Mouse (Mus musculus) olfactory bulb, adult 2 months (tissue): ENCODE measurements around the gene Nudc. TPM values are rescaled to one million over a fixed set of nuclear protein-coding genes. Genes with fewer than 3 reads are reported as not detected.

Experiments
- H3K27ac ChIP-seq: fragments of 200-500 bp; 2 replicates; pipeline ENCODE4 v1.5.1; 2012; ENCODE audit warnings: low read depth, low read length; ENCODE audit not compliant: insufficient read depth
- H3K4me1 ChIP-seq: fragments of 200-500 bp; 2 replicates; pipeline ENCODE4 v1.6.1; 2012; ENCODE audit warnings: low read length; ENCODE audit not compliant: control insufficient read depth, insufficient read depth
- H3K4me3 ChIP-seq: fragments of 200-500 bp; 2 replicates; pipeline ENCODE4 v1.5.1; 2012; ENCODE audit warnings: mild to moderate bottlenecking, low read depth, low read length, moderate library complexity; ENCODE audit not compliant: insufficient read depth
- CTCF ChIP-seq: fragments of 200-500 bp; IDR thresholded peaks from 2 replicates; pipeline ENCODE4 v1.5.1; 2012; ENCODE audit warnings: low read depth, mild to moderate bottlenecking, low read length, moderate library complexity; ENCODE audit not compliant: insufficient read depth
- POLR2A ChIP-seq: fragments of 200-500 bp; IDR thresholded peaks from 2 replicates; pipeline ENCODE4 v1.6.1; 2012; ENCODE audit warnings: mild to moderate bottlenecking, low read depth, low read length, moderate library complexity; ENCODE audit not compliant: insufficient read depth
- WGBS: fragments of 180-500 bp; shearing (Covaris S2); methylation state at CpG from one replicate; pipeline ENCODE4 v1.1.7; 2018; 5-methylcytosine and 5-hydroxymethylcytosine counted together
- polyA plus RNA-seq: library from polyadenylated mRNA; stranded (reverse); fragments of >200 nt; gene quantifications from 2 replicates; pipeline ENCODE4 v1.2.4, GENCODE M21; 2012; ENCODE audit warnings: low replicate concordance; ENCODE audit not compliant: missing spikeins, insufficient read depth, insufficient read length

Nudc gene
- polyA plus RNA-seq, 1 experiment: not detected

DNA sequence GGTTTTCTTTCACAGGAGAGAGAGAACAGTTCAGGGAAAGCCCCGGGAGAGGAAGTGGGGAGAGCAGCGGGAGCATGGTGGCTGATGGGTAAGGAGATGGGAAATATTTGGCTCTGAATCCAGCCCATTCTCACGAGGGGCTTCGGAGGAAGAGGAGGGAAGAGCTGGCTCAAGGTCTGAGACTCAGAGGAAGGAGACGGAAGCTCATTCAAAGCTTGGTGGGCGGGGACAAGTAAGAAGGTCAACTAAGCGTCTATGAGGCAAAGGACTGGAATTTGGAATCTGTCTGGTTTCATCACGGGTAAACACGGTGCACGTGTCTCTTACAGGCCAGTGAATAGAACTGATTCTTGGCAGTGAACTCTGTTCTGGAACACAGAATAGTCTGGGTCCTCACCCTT is 24.3 kb upstream of the Nudc start:
- TF ChIP-seq POLR2A (no peak), CTCF (no peak)
- Histone ChIP-seq H3K4me1 (no peaks in the 10 kb centered on the region), H3K27ac (no peak overlapping the region), H3K4me3 (no peak overlapping the region)
- WGBS: 50% methylated on average over 10 of the region's 10 CpGs

DNA sequence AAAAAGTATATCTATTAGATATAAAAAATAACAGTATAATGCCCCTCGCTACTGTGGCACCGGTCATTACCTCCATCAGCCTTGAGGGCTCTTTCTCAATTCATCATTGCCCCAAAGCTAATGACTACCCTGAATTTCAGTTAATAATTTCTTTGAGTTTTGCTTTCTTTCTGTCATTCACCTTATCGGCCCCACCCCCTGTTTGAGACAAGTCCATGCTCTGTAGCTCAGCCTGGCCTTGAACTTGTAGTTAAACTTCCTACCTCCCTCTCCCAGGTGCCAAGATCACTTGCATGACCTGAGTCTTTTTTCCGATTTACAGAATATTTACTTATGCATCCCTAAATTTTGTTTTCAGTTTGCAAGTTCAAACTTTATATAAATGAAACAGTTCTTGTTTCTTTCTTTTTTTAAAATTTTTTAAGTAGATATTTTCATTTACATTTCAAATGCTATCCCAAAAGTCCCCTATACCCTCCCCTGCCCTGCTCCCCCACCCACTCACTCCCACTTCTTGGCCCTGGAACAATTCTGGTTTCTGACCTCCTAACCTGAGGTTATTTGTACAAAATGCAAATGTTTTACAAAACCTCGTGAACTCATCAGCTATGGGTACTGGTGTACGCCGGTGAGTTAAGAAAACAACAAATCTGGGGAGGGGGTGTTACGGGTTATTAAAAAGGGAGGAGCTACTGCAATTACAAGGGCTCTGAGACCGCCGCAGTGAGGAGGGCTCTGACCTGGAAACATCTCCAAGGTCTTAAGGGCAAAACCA is 23.7 kb upstream of the Nudc start:
- Histone ChIP-seq H3K4me3 (no peak overlapping the region), H3K4me1 (no peaks in the 10 kb centered on the region), H3K27ac (no peak overlapping the region)
- 79% methylated on average over 10 of the region's 10 CpGs for WGBS
- no peak for TF ChIP-seq POLR2A

DNA sequence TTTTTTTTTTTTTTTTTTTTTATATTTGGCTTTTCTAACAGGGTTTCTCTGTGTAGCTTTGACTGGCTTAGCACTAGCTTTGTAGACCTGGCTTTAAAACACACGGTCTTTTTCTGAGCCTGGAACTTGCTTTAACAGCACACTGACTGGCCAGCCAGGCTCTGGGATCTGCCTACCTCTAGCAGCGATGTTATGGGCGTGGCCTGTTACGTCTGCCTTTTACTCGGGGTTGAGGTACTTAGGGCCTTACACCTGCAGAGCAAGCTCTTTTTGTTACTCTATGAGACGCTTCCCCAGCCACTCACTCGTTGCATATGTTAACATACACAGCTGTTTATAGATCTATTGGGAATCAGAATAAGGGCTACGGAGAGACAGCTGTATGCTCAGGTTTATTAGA is 21.5 kb upstream of the Nudc start:
- 27% methylated on average over 8 of the region's 8 CpGs for WGBS
- TF ChIP-seq POLR2A (no peak), CTCF (no peak)

DNA sequence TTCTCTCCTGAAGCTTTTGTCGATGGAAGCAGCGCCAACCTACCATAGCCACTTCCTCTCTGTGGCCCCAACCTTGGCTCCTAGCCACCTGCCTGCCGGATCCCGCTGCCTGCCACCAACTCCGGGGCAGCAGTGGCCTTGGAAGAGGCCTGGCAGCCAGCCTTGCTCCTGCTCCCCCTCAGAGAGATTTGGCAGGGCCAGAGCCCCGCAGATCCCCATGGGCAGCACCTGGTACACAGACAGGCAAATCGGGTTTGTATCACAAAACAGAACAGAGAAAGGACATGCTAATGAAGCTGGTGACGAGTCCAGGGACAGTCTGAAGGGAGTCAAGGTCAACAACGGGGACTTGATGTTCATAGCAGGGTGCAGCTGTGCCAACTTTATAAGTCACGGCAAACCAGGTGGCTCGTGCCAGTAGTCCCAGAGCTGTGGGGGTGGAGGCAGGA is 17.4 kb upstream of the Nudc start:
- Histone ChIP-seq H3K27ac (no peak overlapping the region), H3K4me3 (no peak overlapping the region), H3K4me1 (peaks cover 2% of the 10 kb centered on the region; the same call in 1 of the 2 replicates)
- TF ChIP-seq POLR2A (no peak), CTCF (no peak)
- WGBS: 30% methylated on average over 11 of the region's 11 CpGs

More for the DNA sequence above, 21.5 kb upstream of the Nudc start:
- Histone ChIP-seq H3K4me1 (peaks cover 2% of the 10 kb centered on the region; the same call in 1 of the 2 replicates), H3K27ac (no peak overlapping the region), H3K4me3 (no peak overlapping the region)

- peaks cover 2% of the 10 kb centered on the region; the same call in 1 of the 2 replicates for H3K4me1 ChIP-seq
- H3K4me3 ChIP-seq: no peak overlapping the region
- H3K27ac ChIP-seq: no peak overlapping the region
- TF ChIP-seq POLR2A: no peak
- no peak for TF ChIP-seq CTCF
- 76% methylated on average over 4 of the region's 4 CpGs for WGBS
Measured at GRCm38 (mm10) chr4:133561622-133562021, 15.8 kb upstream of the Nudc start.

GRCm38 (mm10) chr4:133559846-133560245 is 14.1 kb upstream of the Nudc start:
- TF ChIP-seq CTCF: no peak
- TF ChIP-seq POLR2A: no peak
- no peak overlapping the region for H3K4me3 ChIP-seq
- peaks cover 2% of the 10 kb centered on the region; the same call in 1 of the 2 replicates for H3K4me1 ChIP-seq
- 77% methylated on average over 4 of the region's 4 CpGs for WGBS
- H3K27ac ChIP-seq: no peak overlapping the region

- no peak overlapping the region for H3K27ac ChIP-seq
- no peak for TF ChIP-seq POLR2A
- TF ChIP-seq CTCF: no peak
- no peak overlapping the region for H3K4me3 ChIP-seq
- 46% methylated on average over 10 of the region's 10 CpGs for WGBS
- H3K4me1 ChIP-seq: no peaks in the 10 kb centered on the region
Measured at GRCm38 (mm10) chr4:133557041-133557717, 11.4 kb upstream of the Nudc start.

DNA sequence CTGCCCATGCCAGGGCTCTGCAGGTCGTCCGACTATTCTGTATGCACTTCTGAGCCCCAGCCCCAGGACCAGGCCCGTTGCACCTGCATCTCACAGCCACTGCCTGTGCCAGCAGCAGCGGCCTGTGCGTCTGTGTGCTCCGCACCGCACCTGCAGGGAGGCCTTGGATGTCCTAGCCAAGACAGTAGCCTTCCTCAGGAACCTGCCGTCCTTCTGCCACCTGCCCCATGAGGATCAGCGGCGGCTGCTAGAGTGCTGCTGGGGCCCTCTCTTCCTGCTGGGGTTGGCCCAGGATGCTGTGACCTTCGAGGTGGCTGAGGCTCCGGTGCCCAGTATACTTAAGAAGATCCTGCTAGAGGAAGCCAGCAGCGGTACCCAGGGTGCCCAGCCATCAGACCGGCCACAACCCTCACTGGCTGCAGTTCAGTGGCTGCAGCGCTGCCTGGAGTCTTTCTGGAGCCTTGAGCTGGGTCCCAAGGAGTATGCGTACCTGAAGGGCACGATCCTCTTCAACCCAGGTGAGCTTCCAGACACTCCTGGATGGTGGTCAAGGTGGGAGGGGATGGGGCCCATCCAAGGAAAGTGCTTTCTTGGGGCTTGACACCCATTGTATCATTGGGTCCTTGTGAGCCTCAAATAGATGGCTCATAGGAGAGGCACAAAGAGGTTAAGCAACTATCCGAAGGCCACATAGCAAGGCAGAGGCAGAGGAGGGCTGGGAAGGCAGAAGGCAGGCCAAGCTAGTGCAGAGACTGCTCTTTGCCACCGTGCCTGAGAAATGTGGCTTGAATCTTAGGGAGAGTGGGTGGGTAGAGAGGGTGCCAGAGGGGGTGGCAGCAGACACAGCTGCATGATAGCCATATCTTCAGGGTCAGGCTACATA is 7.9 kb upstream of the Nudc start:
- whole genome bisulfite sequencing: 76% methylated on average over 19 of the region's 19 CpGs
- no peaks in the 10 kb centered on the region for H3K4me1 ChIP-seq
- H3K27ac ChIP-seq: no peak overlapping the region
- TF ChIP-seq POLR2A (no peak), CTCF (no peak)
- no peak overlapping the region for H3K4me3 ChIP-seq
